Mouse (Mus musculus) frontal cortex, adult 2 months (tissue): Measurements from ENCODE around the gene St7. TPM values are rescaled to one million over a fixed set of nuclear protein-coding genes. Genes with fewer than 3 reads are reported as not detected.

Experiments
- polyA plus RNA-seq: library from polyadenylated mRNA; depleted of rRNA; stranded (reverse); fragments of >200 nt; gene quantifications from 2 replicates; pipeline ENCODE4 v1.2.3, GENCODE M21; 2012; rRNA removed

St7 gene
- polyA plus RNA-seq, 1 experiment, result 28.4 TPM

Other genes with a start within 250 kb of the St7 start
- gene Met, start 229.1 kb upstream of the St7 start, polyA plus RNA-seq, result 3.4 and 3.5 TPM in 2 replicates
- gene Capza2, start 56.7 kb upstream of the St7 start, polyA plus RNA-seq, result 151 and 174 TPM in 2 replicates